ENCODE assay signal across 20 mouse cellular contexts in the genomic region with DNA sequence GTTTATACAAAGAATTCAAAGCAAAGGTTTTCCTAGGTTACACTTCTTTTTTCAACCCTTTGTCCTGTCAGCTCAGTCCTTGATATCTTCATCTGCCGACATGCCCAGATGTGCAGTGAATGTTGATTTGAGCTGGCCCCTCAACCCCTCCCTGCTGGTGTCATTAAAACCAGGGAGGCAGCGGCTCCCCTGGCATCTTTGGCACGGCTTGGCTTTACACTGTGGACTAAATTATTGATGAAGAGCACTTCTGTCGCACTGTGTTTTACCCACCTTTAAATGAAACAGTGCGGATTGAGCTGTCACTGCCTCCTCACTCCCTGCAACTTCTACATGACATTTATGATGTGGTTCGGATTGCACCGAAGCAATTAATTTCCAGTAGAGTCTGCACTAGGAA.
DNase-seq lines count a peak whose midpoint lies in the region; ATAC-seq lines count a peak whose summit lies in the region.
"Had no signal": no experiment of that assay in that cellular context is flagged by ENCODE, and none has a peak within 500 bp of the region (broad histone marks: within the 10 kb centered on the region; RNA-seq: fewer than 3 reads in every experiment).

No protein-coding gene starts in this region.

- peak; percentile 27; the same call in 1 of the 2 replicates for ATAC-seq in forebrain, embryonic 12.5 days (ENCODE audit: low FRiP score)
- ATAC-seq in forebrain, embryonic 15.5 days (replicated peaks), result no peak
- ATAC-seq in midbrain, embryonic 12.5 days (ENCODE audit: low FRiP score, low read depth), result peak; percentile 95
- ATAC-seq in neural tube, embryonic 15.5 days (ENCODE audit: low FRiP score), result peak; percentile 57; the same call in 1 of the 2 replicates

- no peaks in the 10 kb centered on the region for H3K4me1 ChIP-seq in forebrain, embryonic 12.5 days
- H3K4me1 ChIP-seq in forebrain, embryonic 15.5 days, result no peaks in the 10 kb centered on the region
- no peaks in the 10 kb centered on the region for H3K4me1 ChIP-seq in hindbrain, embryonic 10.5 days (replicated peaks)
- H3K4me1 ChIP-seq in midbrain, embryonic 12.5 days, result no peaks in the 10 kb centered on the region
- H3K4me1 ChIP-seq in neural tube, embryonic 15.5 days, result peaks cover 4% of the 10 kb centered on the region; the same call in 1 of the 2 replicates
- H3K4me1 ChIP-seq: embryonic facial prominence, embryonic 10.5 days; limb, embryonic 15.5 days had no signal

- H3K27ac ChIP-seq in forebrain, embryonic 12.5 days, result no peak overlapping the region
- no peak overlapping the region for H3K27ac ChIP-seq in forebrain, embryonic 15.5 days (replicated peaks)
- H3K27ac ChIP-seq in hindbrain, embryonic 10.5 days, result no peak overlapping the region
- H3K27ac ChIP-seq in midbrain, embryonic 12.5 days (replicated peaks), result peak overlapping the region; percentile 42
- H3K27ac ChIP-seq in neural tube, embryonic 15.5 days (replicated peaks), result 0 out of 2 replicates have a peak overlapping the region, but pooled peaks have one; percentile 13
- H3K27ac ChIP-seq: embryonic facial prominence, embryonic 10.5 days; heart, adult 2 months; limb, embryonic 15.5 days; stomach, postnatal 0 days had no signal

- no peak overlapping the region for H3K4me2 ChIP-seq in forebrain, embryonic 12.5 days
- no peak overlapping the region for H3K4me2 ChIP-seq in forebrain, embryonic 15.5 days (replicated peaks)
- no peak overlapping the region for H3K4me2 ChIP-seq in midbrain, embryonic 12.5 days (replicated peaks)
- H3K4me2 ChIP-seq in neural tube, embryonic 15.5 days, result peak overlapping the region; percentile 42
- H3K4me2 ChIP-seq: limb, embryonic 15.5 days had no signal

- no peaks in the 10 kb centered on the region for H3K27me3 ChIP-seq in forebrain, embryonic 12.5 days
- no peaks in the 10 kb centered on the region for H3K27me3 ChIP-seq in forebrain, embryonic 15.5 days
- H3K27me3 ChIP-seq in hindbrain, embryonic 10.5 days (ENCODE audit: insufficient read depth, poor library complexity, severe bottlenecking), result no peaks in the 10 kb centered on the region
- H3K27me3 ChIP-seq in midbrain, embryonic 12.5 days, result no peaks in the 10 kb centered on the region
- no peaks in the 10 kb centered on the region for H3K27me3 ChIP-seq in neural tube, embryonic 15.5 days (replicated peaks)
- H3K27me3 ChIP-seq: limb, embryonic 15.5 days had no signal

- H3K36me3 ChIP-seq in forebrain, embryonic 12.5 days (replicated peaks), result no peaks in the 10 kb centered on the region
- H3K36me3 ChIP-seq in forebrain, embryonic 15.5 days, result no peaks in the 10 kb centered on the region
- no peaks in the 10 kb centered on the region for H3K36me3 ChIP-seq in hindbrain, embryonic 10.5 days
- H3K36me3 ChIP-seq in midbrain, embryonic 12.5 days, result no peaks in the 10 kb centered on the region
- no peaks in the 10 kb centered on the region for H3K36me3 ChIP-seq in neural tube, embryonic 15.5 days
- H3K36me3 ChIP-seq: embryonic facial prominence, embryonic 10.5 days; limb, embryonic 15.5 days had no signal

- 57% methylated on average over 7 of the region's 7 CpGs for WGBS in forebrain, embryonic 12.5 days
- WGBS in forebrain, embryonic 15.5 days, result 43% methylated on average over 7 of the region's 7 CpGs
- 57% methylated on average over 7 of the region's 7 CpGs for WGBS in hindbrain, embryonic 10.5 days
- WGBS in midbrain, embryonic 12.5 days, result 47% methylated on average over 7 of the region's 7 CpGs
- WGBS in neural tube, embryonic 15.5 days, result 25% methylated on average over 7 of the region's 7 CpGs

- H3K9me3 ChIP-seq in forebrain, embryonic 12.5 days, result no peaks in the 10 kb centered on the region
- H3K9me3 ChIP-seq in forebrain, embryonic 15.5 days, result no peaks in the 10 kb centered on the region
- H3K9me3 ChIP-seq in hindbrain, embryonic 10.5 days, result no peaks in the 10 kb centered on the region
- H3K9me3 ChIP-seq in midbrain, embryonic 12.5 days, result no peaks in the 10 kb centered on the region
- no peaks in the 10 kb centered on the region for H3K9me3 ChIP-seq in neural tube, embryonic 15.5 days (replicated peaks)
- H3K9me3 ChIP-seq: embryonic facial prominence, embryonic 10.5 days; limb, embryonic 15.5 days had no signal

- H3K9ac ChIP-seq in forebrain, embryonic 12.5 days, result no peak overlapping the region
- H3K9ac ChIP-seq in forebrain, embryonic 15.5 days (replicated peaks), result no peak overlapping the region
- H3K9ac ChIP-seq in midbrain, embryonic 12.5 days (replicated peaks), result no peak overlapping the region
- H3K9ac ChIP-seq in neural tube, embryonic 15.5 days (replicated peaks), result no peak overlapping the region
- H3K9ac ChIP-seq: limb, embryonic 15.5 days had no signal

- peak; percentile 9 for DNase-seq in hindbrain, embryonic 10.5 days (ENCODE audit: low spot score)
- no peak for DNase-seq in right cerebral cortex, postnatal 4 days
- no peak for DNase-seq in kidney, postnatal 25 days
- DNase-seq: adrenal gland, postnatal 10 days; cerebellum, adult 8-10 months; gastrocnemius, postnatal 14 days; heart, adult 2 months; kidney, adult 2 months; kidney, postnatal 36 days; lung, postnatal 10 days; right cerebral cortex, postnatal 14 days; thymus, postnatal 36 days had no signal

- H3K4me3 ChIP-seq in forebrain, embryonic 12.5 days (replicated peaks), result no peak overlapping the region
- H3K4me3 ChIP-seq in forebrain, embryonic 15.5 days, result no peak overlapping the region
- H3K4me3 ChIP-seq in hindbrain, embryonic 10.5 days, result no peak overlapping the region
- H3K4me3 ChIP-seq in midbrain, embryonic 12.5 days, result no peak overlapping the region
- H3K4me3 ChIP-seq in neural tube, embryonic 15.5 days (replicated peaks), result no peak overlapping the region
- H3K4me3 ChIP-seq: embryonic facial prominence, embryonic 10.5 days; heart, adult 2 months; limb, embryonic 15.5 days; myocyte had no signal

Comparison
In these comparisons a context has a peak if more than half of its experiments do, and no peak if none do; other contexts are left out.
1. H3K27ac ChIP-seq: peak in midbrain, embryonic 12.5 days (single experiment) and neural tube, embryonic 15.5 days (single experiment); none in forebrain, embryonic 12.5 days (single experiment), forebrain, embryonic 15.5 days (single experiment) and hindbrain, embryonic 10.5 days (single experiment).